10 mouse cellular contexts compared by ENCODE assay signal in the genomic region with DNA sequence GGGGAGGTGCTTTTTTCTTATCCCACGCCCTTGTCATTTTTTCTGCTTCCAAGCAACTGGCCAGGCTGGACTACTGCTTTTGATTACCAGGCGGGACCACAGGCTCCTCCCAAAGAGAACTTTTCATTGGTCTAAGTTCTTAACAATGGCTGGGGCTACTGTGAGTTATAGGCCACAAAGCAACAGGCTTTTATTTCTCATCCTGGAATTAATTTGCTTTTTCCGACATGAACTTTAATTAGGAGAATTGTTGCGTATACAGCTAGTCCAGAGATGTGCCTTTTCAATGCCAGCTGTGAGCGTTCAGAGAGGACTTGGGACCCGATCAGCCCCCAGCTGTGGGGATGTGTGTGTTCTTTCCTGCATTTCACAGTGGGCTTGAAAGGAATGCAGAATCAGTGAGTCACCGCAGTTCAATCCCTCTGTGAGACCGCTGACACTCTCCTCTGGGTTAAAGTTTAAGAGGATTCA.
DNase-seq lines count a peak whose midpoint lies in the region; ATAC-seq and TF ChIP-seq lines count a peak whose summit lies in the region.
"Had no signal": no experiment of that assay in that cellular context is flagged by ENCODE, and none has a peak within 500 bp of the region (broad histone marks: within the 10 kb centered on the region; RNA-seq: fewer than 3 reads in every experiment).

No protein-coding gene starts in this region.

- ATAC-seq in forebrain, postnatal 0 days = no peak
- 0 out of 2 replicates have a peak, but pooled peaks have one; percentile 38 for ATAC-seq in midbrain, embryonic 11.5 days (ENCODE audit: low FRiP score)
- ATAC-seq in midbrain, embryonic 14.5 days (ENCODE audit: low FRiP score, low TSS enrichment) = no peak
- ATAC-seq: liver, postnatal 0 days had no signal

- WGBS in forebrain, embryonic 10.5 days = 17% methylated on average over 8 of the region's 8 CpGs
- WGBS in forebrain, postnatal 0 days = 12% methylated on average over 8 of the region's 8 CpGs
- 15% methylated on average over 8 of the region's 8 CpGs for WGBS in midbrain, embryonic 11.5 days
- 17% methylated on average over 8 of the region's 8 CpGs for WGBS in midbrain, embryonic 14.5 days

- no peak overlapping the region for H3K9ac ChIP-seq in forebrain, postnatal 0 days
- H3K9ac ChIP-seq in midbrain, embryonic 11.5 days (ENCODE audit: low read length) = no peak overlapping the region
- no peak overlapping the region for H3K9ac ChIP-seq in midbrain, embryonic 14.5 days (replicated peaks; ENCODE audit: low read length)
- H3K9ac ChIP-seq: liver, postnatal 0 days had no signal

- no peaks in the 10 kb centered on the region for H3K27me3 ChIP-seq in forebrain, embryonic 10.5 days (ENCODE audit: poor library complexity, severe bottlenecking)
- no peaks in the 10 kb centered on the region for H3K27me3 ChIP-seq in forebrain, postnatal 0 days (ENCODE audit: insufficient read depth, low read length)
- no peaks in the 10 kb centered on the region for H3K27me3 ChIP-seq in midbrain, embryonic 11.5 days (ENCODE audit: control insufficient read depth, insufficient read depth, low read length)
- H3K27me3 ChIP-seq in midbrain, embryonic 14.5 days (ENCODE audit: control insufficient read depth, insufficient read depth, low read length) = no peaks in the 10 kb centered on the region

- no peak for TF ChIP-seq CTCF in forebrain, postnatal 0 days (IDR thresholded peaks at IDR 0.05; ENCODE audit: low read depth)

- no peaks in the 10 kb centered on the region for H3K9me3 ChIP-seq in forebrain, embryonic 10.5 days
- H3K9me3 ChIP-seq in forebrain, postnatal 0 days (ENCODE audit: low read length) = no peaks in the 10 kb centered on the region
- no peaks in the 10 kb centered on the region for H3K9me3 ChIP-seq in midbrain, embryonic 11.5 days (ENCODE audit: control insufficient read depth, low read length)
- no peaks in the 10 kb centered on the region for H3K9me3 ChIP-seq in midbrain, embryonic 14.5 days (ENCODE audit: control insufficient read depth, low read length)

- intact Hi-C loops in gastrocnemius, postnatal 36 days (cut with DNase I) = no loop called here

- peak overlapping the region; percentile 77 for H3K27ac ChIP-seq in forebrain, embryonic 10.5 days
- H3K27ac ChIP-seq in forebrain, postnatal 0 days (ENCODE audit: low read depth, low read length) = no peak overlapping the region
- no peak overlapping the region for H3K27ac ChIP-seq in midbrain, embryonic 11.5 days (ENCODE audit: low read depth, low read length)
- H3K27ac ChIP-seq in midbrain, embryonic 14.5 days (replicated peaks; ENCODE audit: low read depth, low read length) = no peak overlapping the region

- H3K36me3 ChIP-seq in forebrain, embryonic 10.5 days (replicated peaks) = no peaks in the 10 kb centered on the region
- H3K36me3 ChIP-seq in forebrain, postnatal 0 days (ENCODE audit: insufficient read depth) = no peaks in the 10 kb centered on the region
- H3K36me3 ChIP-seq in midbrain, embryonic 11.5 days (ENCODE audit: control insufficient read depth, insufficient read depth, low read length) = no peaks in the 10 kb centered on the region
- H3K36me3 ChIP-seq in midbrain, embryonic 14.5 days (ENCODE audit: control insufficient read depth, insufficient read depth, low read length) = no peaks in the 10 kb centered on the region

- peak; percentile 40 for DNase-seq in forebrain, embryonic 10.5 days (ENCODE audit: extremely low spot score, low spot score)
- no peak for DNase-seq in forebrain, postnatal 0 days
- DNase-seq in midbrain, embryonic 11.5 days (ENCODE audit: low spot score, missing footprints) = peak; percentile 90
- DNase-seq in midbrain, embryonic 14.5 days = no peak
- peak; percentile 69 for DNase-seq in kidney, postnatal 14 days
- DNase-seq in cerebellum, adult 18-20 months = no peak
- no peak for DNase-seq in gastrocnemius, postnatal 36 days
- DNase-seq in gastrocnemius, postnatal 4 days (ENCODE audit: low spot score in 2 of 2) = no peak
- DNase-seq: liver, postnatal 0 days; thymus, adult 18-20 months had no signal

- peaks cover 35% of the 10 kb centered on the region for H3K4me1 ChIP-seq in forebrain, embryonic 10.5 days
- H3K4me1 ChIP-seq in forebrain, postnatal 0 days (ENCODE audit: insufficient read depth) = no peaks in the 10 kb centered on the region; the same call in 1 of the 2 replicates
- peaks cover 7% of the 10 kb centered on the region for H3K4me1 ChIP-seq in midbrain, embryonic 11.5 days (ENCODE audit: control insufficient read depth, insufficient read depth, low read length)
- 0 out of 2 replicates have a peak, but pooled peaks cover 4% of the 10 kb centered on the region for H3K4me1 ChIP-seq in midbrain, embryonic 14.5 days (ENCODE audit: control insufficient read depth, insufficient read depth, low read length)

- H3K4me3 ChIP-seq in forebrain, embryonic 10.5 days = peak overlapping the region; percentile 22
- H3K4me3 ChIP-seq in forebrain, postnatal 0 days (ENCODE audit: low read depth, low read length) = no peak overlapping the region
- H3K4me3 ChIP-seq in midbrain, embryonic 11.5 days (ENCODE audit: low read depth, low read length) = no peak overlapping the region
- no peak overlapping the region for H3K4me3 ChIP-seq in midbrain, embryonic 14.5 days (replicated peaks; ENCODE audit: low read depth, low read length)

- no peak overlapping the region for H3K4me2 ChIP-seq in forebrain, postnatal 0 days (ENCODE audit: low read depth)
- H3K4me2 ChIP-seq in midbrain, embryonic 11.5 days = no peak overlapping the region
- no peak overlapping the region for H3K4me2 ChIP-seq in midbrain, embryonic 14.5 days (ENCODE audit: low read length)

Comparison
In these comparisons a context has a peak if more than half of its experiments do, and no peak if none do; other contexts are left out.
1. DNase-seq: peak in forebrain, embryonic 10.5 days (single experiment), midbrain, embryonic 11.5 days (single experiment) and kidney, postnatal 14 days (single experiment); none in forebrain, postnatal 0 days (single experiment), midbrain, embryonic 14.5 days (single experiment), cerebellum, adult 18-20 months (0 of 2), gastrocnemius, postnatal 36 days (0 of 2) and gastrocnemius, postnatal 4 days (0 of 2).